Mouse (Mus musculus) gastrocnemius, postnatal 4 days (tissue): ENCODE data around the gene Mtmr2. TPM values are rescaled to one million over a fixed set of nuclear protein-coding genes. Genes with fewer than 3 reads are reported as not detected.
"Not testable (repeated sequence)": the region's sequence is repeated elsewhere in the genome, so short reads cannot be mapped to it uniquely, and the experiment has no call there.

Source experiments
- DNase-seq, 2 experiments: peaks; one replicate each; pipeline ENCODE4 v3.0.0; 2021 to 2022; ENCODE audit warnings: low spot score in 2 of 2, mixed read lengths in 2 of 2
- long read RNA-seq, 2 experiments: library from polyadenylated mRNA; stranded (forward); transcript quantifications; one replicate each; pipeline ENCODE4 v2.0.0; 2021
- total RNA-seq, 2 experiments: library from RNA; stranded (reverse); gene quantifications; 2 replicates each; pipeline ENCODE4 v1.2.3; 2021

Gene Mtmr2
- 10 to 100 TPM; 35.8 to 38.7 TPM for total RNA-seq
- long read RNA-seq, experiment 1, transcript Mtmr2-201 (15 exons, 3,788 nt), result major isoform, 24 of 56 reads
- long read RNA-seq, experiment 1, transcript Mtmr2-208 (16 exons, 3,088 nt), result minor isoform, 12 of 56 reads
- long read RNA-seq, experiment 1, partial matches to known transcripts, result 4 of 56 reads
- long read RNA-seq, experiment 1, other reads (novel, unspliced or antisense), result 13 of 56 reads
- long read RNA-seq, experiment 2, transcript Mtmr2-201 (15 exons, 3,788 nt), result major isoform, 25 of 43 reads
- long read RNA-seq, experiment 2, partial matches to known transcripts, result 2 of 43 reads
- long read RNA-seq, experiment 2, other reads (novel, unspliced or antisense), result 10 of 43 reads

DNA sequence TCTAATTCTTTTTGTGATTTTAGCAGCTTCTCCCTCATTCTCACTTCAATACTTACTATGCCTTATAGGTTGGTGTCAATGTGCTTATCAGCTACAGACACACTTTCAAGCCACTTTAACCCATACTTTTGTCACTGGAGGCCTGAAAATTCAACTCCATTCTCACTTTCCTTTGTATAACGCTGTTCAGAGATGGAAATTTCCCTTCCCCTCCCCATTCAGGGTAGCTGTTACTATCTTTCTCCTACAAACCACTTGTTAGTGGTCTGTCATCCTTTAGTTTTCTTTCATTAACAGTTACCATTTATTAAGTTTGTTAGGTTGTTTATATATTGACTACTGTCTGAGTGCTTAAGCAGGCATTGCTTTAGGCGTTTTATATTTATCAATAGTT, at the start of gene Mtmr2:
TSS of gene Mtmr2 (plus strand) at position 7 of the 394 bp plus-strand sequence.
- DNase-seq, result no peak

DNA sequence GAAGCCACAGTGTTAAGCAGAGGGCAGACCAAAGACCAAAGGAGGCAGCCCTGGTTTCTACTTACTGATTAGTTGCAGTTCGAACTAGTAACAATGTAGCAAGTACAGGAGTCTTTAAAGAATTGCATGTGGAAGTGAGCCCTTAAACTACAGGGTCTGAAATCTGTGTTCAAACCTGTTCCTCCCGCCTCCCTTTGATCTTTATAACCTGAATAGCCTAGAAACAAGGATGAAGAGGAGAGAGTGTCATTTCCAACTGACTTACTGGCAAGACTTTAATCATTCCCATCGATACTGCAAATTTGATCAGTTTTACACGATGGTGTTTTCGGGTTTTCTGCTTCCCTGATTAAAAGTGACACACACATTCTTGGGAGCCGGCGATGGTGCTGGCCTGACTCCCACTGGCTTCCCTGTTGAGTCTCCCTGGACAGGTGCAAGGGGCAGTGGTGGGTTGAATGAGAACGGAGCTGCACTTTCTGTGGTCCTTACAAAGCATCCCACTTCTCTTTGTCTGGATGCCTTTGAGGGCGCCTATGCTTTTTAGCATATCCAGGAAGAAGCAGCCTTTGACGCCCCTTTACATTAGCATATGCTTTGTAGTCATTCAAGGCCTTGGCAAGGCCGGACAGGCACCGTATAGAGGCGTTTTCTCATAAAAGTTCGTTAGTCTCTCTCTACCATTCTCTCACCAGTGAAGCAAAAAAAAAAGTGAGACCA, 49.0 kb upstream of the Mtmr2 start:
- DNase-seq, result no peak

DNA sequence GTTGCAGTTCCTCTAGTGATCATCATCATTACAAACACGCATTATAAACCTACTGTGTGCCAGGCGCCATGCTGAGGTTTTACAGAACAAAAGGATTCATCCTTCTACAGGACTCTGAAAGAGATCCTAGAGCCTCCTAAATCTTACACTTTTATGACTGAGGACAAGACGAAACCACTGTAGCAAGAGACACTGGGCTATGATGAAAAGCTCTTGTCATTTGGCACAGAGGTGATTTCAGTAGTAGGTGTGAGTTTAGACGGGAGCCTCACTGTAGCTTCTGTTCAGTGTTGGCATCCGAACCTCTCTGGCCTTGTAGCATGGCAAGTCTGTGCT, 48.5 kb upstream of the Mtmr2 start:
- DNase-seq, result no peak

DNA sequence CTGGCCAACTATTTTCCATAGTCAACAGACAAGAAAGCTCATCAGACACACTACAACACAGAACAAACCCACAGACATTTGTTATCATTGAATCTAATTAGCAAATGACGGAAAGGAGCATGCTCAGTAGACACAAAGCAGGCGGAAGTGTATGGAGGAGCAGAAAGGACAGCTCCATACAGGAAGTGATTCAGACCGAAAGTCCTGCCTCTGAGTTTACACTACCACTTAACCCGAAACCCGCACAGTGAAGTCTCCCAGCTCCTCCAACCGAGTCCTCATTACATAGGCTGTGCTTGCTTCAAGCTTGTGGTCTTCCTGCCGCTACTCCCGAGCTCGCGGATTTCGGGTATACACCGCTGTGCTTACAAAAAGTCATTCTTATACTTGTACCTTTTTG, 46.4 kb upstream of the Mtmr2 start:
- DNase-seq, result no peak

DNA sequence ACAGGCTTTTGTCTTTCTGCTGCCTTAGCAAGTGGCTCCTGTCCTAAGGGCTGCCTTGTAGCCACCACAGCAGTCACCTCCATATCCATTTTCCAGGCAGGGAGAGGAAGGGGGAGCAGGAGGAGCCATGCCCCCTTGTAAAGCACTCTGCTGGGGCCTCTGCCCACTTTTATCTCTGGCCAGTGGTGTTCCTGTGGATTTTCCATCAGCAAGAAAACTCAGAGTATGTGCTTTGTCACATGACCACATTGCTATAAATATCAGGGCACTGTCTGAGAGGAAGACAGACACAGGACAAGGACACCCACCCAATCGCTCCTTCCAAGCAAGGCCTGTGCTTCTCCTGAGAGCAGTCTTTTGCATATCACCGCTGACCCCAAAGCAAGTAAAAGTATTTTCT, 45.1 kb upstream of the Mtmr2 start:
- no peak for DNase-seq

DNA sequence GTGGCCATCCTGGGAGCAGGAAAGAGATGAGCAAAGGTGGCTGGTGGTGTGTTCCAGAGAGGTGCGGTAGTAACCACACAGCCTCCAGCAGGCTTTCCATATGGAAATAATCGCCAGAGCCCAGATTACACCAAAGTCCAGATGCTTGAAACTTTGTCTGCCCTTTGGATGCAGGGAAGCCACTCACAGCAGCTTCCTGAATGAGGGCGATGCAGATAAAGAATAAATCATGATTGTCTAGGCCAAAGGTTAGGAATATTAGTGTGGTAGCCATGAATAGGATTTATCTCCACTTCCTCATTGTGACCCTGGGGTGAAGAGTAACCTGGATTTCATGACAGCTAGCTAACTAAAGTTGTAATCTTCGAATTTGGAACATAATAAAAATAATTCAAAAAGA, 43.3 kb upstream of the Mtmr2 start:
- no peak for DNase-seq

DNA sequence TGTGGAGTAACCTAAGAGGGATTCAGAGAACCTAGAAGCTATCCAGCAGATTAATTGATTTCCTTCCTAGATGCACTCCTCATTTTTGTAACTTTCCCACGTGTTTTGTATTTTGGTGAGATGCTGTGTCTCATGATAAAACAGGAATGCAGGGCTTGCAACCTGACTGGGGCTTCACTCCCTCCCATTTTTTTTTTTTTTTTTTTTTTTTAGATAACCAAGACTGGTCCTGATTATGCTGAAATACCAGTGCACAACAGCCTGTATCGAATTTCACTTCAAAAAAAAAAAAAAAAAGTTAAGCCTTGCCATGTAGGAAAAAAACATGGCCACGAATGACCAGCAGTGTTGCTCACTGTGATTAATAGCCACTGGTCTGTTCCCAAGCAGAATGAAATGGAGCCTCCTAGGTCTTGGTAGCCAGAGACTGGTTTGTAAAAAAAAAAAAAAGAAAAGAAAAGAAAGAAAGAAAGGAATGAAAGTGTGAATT, 41.1 kb upstream of the Mtmr2 start:
- DNase-seq, result no peak

DNA sequence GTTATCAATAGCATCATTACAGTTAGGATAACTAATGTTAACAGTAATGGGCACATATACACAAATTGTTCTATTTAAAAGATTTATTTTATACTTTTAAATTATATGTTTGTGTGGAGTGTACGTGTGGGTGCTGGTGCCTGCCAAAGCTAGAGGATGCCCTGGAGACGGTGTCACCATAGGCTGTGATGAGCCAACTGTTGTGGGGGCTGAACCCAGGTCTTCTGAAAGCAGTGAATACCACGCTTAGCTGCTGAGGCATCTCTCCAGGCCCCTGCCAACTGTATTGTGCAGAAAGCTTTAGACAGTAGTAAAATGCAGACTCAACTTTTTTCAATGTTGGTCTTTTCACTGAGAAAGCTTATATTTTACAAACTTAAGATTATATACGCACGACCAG, 38.8 kb upstream of the Mtmr2 start:
- no peak for DNase-seq

DNA sequence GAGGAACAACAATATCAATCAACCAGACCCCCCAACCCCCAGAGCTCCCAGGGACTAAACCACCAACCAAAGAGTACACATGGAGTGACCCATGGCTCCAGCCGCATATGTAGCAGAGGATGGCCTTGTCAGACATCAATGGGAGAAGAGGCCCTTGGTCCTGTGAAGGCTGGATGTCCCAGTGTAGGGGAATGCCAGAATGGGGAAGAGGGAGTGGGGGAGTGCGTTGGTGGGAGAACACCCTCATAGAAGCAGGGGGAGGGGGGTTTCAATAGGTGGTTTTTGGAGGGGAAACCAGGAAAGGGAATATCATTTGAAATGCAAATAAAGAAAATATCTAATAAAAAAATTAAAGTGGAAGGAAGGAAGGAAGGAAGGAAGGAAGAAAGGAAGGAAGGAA, 32.3 kb upstream of the Mtmr2 start:
- not testable (repeated sequence) for DNase-seq

DNA sequence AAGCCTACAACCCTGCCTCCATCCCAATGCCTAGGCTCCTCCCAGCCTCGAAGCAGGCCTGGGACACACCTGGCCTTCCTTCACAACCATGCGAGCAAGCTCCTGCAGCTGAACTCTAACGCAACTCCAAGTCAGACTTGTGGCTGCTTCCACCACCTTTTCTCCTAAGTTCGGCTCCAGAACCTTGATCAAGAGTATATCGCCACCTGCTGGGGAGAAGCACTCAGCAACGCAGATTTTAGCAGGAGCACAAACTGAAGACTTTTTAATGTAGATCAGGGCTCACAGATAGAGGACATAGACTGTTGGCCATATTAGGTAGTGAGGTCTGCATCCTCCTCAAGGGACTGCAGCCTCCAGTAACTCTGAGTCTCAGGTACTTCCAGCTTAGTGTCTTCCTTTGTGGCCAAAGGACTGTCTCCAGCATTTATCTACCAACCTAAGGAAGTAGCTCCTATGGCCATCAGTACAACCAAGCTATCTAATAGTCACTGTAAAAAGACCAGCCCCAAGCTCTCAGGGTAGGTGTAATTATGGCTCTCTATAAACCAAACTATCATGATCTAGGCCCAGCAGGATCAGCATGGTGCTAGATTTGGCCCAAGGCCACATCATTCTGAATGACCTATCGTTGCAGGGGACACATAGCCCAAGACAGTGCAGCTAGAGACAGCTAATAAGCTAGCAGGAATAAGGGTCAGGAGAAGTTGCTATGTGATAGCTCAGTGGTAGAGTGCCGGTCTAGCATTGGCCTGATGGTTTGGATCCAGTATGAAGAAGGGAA, 31.7 kb upstream of the Mtmr2 start:
- DNase-seq, result peak; percentile 45 to 71

DNA sequence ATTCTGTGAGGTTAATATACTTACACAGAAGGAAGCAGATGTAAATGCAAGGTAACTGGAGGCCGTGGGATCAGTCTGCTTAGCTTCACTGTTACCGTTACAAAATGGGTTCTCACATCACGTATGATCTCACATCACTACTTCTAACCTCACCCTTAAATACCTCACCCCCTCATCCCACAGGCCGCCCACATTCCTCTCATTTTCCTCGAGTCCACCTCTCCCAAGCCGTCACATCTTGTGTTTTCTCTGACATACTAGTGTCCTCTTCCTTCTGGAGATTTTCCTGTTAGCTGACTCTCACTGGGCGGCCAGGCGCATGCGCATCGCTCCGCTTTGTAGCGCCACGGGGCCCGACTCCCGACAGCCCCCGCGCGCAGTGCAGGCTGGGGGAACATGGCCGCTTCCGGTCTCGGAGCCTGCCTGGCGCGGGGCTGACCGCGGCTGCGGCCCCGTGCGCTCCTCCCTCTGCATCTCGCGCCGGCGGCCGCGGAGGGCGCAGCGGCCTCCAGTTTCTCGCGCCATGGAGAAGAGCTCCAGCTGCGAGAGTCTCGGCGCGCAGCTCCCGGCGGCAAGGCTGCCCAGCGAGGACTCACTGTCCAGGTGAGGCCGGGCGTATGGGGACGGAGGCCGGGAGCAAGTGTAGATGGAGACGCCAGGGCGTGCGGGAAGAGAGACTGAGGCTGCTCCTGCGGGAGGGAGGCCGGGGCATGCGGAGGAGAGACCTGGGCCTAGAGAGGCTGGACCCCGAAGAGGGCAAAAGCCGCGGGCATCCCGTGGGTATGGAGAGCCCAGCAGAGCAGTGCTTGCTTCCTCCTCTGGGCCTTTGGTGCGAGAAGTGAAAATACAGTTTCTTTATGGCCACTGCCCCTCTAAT, 826 bp downstream of the Mtmr2 start:
- DNase-seq, result peak; percentile 94 to 96

DNA sequence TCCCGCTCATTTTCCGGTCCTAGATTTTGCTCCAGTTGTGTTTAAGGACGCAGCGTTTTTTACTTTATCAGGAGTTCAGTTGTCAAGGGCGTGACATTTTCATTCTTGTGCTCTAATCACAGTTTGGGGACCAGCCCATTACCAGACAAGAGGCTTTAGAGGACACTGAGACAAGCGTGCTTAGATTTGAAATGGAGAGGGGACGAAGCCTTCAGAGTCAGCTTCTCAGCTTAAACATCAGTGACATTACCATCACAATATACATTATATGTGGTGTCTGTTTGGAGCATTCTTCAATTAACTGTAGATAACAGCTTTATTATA, 1.4 kb downstream of the Mtmr2 start:
- DNase-seq, result no peak

DNA sequence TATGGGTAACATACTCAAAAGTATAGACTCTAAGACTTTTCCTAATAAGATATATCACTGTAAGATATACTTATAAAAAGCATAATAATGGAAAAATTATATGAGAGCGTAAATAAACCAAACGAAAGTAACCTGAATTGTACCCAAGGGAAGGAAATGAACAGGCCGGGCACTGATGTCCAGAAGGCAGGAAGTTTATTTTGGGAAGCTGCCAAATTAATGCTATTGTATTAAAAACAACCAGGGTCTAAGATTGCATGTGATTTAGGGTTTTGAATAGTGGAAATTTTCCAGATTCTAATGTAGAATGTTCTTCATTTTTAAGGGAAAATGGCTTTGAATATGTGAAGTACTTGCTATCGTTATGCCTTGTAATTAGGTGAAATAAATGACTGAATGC, 4.3 kb downstream of the Mtmr2 start:
- no peak for DNase-seq

DNA sequence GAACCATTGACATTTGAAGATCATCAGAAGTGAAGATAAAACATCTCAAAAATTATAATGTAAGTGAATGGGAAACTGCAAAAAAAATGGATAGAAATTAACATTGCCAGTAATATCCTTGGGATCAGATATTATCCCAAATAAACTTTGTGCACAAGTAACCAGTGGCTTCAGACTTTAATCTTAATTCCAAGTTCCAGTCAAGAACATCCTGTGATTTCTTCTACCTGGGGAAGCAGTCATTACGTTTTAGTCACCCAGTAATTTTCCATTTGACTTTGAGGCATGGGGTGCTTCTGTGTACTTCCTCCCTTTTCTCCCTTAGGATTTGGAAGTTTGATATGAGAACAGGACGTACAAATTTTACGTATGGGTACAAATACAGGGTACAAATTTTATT, 12.2 kb downstream of the Mtmr2 start:
- DNase-seq, result no peak

DNA sequence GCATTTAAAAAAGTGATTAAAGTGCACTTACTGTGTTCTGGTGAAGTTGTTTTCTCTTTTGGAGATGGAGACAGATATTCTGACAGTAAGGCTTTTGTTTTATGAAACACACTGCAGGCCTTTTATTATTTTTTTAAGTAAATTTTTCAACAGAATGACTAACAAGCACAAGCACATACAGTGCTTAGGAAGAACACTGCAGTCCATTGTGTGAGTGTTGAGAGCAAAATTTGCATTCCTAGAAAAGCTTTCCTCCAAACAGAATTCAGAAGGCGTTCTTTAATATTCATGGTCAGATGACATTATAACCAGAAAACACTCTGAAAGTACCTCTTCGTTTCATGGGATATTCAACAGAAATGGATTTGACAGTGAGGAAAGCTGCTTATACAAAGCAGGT, 17.4 kb downstream of the Mtmr2 start:
- no peak for DNase-seq

DNA sequence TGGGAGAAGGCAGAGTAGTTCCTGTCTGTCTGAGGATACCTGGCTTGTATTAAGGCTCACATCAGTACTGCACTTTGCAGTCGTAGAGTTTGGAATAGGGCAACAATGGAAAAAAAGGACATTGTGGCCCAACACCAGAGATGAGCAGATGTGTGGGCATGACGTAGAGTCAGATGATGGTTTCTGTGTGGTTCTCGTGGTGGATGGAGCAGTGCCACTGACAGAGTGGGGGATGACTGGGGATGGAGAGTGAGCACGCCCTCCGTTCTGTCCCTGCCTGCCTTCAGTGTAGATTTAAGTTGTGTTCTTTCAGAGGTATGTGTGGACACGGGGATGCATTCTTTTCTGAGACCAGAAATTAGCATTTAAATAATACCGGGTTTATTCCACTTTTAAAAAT, 18.4 kb downstream of the Mtmr2 start:
- DNase-seq, result no peak

DNA sequence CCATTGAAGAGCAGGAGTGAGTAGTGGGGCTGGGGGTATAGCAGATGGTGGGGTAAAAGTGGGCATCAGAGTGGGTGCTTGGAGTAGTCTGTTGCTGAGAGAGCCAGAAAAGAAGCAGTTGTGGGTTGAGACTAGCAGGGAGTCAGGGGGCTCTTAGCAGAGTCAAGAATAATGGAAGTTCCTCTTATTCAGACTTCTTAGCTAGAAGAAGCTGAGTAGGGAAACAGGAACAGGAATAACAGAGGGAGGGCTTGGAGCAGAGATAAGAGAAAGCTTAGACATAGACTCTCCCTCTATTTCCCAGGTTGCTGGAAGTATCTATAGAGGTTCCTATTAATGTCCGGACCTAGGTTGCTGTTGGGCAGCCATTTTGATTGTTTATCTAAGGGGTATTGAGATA, 26.5 kb downstream of the Mtmr2 start:
- DNase-seq, result no peak

DNA sequence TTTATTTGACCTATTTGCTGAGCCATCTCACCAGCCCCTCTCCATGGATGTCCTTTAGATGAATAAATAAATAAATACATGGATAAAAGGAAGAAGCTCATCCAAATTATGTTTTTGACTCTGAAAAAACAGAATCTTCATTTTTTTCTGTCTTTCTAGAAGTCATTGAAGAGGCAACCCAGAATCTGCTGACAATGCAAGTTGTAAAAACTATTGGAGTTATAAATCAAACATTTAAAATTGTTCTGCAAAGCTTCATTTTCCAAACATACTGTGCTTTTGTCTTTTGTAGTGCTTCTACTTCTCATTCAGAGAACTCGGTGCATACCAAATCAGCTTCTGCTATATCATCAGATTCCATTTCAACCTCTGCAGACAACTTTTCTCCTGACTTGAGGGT, 33.8 kb downstream of the Mtmr2 start:
- no peak for DNase-seq

DNA sequence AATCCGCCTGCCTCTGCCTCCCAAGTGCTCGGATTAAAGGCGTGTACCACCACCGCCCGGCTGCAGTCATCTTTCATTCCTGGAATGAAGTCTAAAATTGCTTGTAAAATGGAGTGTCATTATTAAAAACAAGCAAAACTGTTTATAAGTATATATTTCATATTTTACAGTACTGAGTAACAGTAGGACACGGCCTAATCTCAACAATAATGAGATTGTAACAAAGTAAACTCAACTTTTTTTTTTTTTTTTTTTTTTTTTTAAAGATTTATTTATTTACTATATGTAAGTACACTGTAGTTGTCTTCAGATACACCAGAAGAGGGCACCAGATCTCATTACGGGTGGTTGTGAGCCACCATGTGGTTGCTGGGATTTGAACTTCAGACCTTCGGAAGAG, 42.7 kb downstream of the Mtmr2 start:
- not testable (repeated sequence) for DNase-seq

DNA sequence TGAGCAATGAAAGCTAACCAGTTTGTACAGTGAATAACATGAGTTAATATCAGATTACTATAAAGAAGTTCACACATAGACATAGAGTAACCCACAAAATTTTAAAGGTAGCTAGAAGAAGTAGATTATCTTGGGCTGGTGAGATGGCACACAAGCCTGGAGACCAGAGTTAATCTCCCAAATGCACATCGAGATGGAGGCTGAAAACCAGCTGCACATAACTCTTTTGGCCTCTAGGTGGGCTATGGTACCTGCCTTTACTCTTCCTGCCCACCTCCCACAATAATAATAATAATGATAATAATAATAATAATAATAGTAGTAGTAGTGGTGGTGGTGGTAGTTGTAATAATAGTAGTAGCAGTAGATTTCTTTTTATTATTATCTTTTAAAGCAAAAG, 46.1 kb downstream of the Mtmr2 start:
- no peak for DNase-seq

DNA sequence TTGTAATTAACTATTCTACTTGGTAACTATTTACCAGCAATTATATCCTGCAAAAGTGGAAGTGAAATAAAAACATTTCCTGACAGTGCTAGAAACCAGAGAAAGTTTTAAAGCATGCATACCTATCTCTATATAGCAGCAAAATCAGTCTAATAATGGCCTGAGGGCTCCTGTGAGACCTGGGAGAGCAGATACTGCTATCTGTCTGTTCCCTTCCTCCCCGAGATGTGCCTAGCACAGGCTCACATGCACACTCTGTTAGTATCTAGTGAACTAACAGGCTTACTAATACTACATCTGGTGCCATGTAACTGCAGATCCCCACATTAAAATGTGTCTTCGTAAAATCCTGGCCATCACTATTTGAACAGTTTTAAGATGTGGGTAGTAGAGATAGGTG, 46.5 kb downstream of the Mtmr2 start:
- no peak for DNase-seq
